Mouse (Mus musculus): ENCODE measurements around the gene Vezf1. TPM values are rescaled to one million over a fixed set of nuclear protein-coding genes. Genes with fewer than 3 reads are reported as not detected.

Gene Vezf1
- polyA plus RNA-seq, 1 experiment from 2014 or later = 23.3 TPM

DNA sequence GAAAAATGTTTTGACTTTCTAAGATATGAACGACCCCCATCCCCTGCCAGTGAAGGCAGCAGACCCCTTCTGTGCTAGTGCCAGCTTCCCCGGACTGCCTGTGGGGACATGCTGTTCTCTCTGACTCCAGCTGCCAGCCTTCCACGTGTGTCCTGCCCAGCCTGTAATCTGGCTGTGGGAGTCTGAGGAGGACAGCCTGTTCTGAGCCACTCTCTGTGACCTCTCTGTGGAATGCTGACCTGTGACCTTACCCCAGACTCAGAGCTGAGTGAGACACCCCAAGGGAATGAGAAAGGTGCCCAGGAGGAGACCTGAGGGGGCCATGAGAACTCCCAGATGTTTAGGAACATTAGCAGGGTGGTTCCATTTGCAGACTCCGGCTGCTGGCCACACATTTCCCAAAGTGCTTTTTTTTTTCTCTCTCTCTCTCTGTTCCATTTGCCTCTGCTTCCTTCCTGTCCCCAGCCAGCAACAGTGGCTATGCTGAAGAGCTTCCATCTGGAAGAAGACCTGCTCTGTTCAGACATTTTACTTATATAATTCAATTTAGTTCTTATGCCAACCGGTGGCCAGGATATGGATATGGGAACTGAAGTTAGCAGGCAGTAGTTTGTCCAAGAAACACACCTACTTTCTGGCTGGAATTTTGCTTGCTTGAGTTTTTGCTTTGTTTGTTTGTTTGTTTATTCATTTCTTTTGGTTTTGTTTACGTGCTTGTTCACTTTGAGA, 45.6 kb downstream of the Vezf1 start:
- peak overlapping the region; percentile 68 for H3K27ac ChIP-seq (ENCODE audit: low read length)
- peak overlapping the region; percentile 15; the same call in 1 of the 2 replicates for H3K9ac ChIP-seq (ENCODE audit: low read depth, low read length)
- H3K4me3 ChIP-seq (ENCODE audit: low read length) = no peak overlapping the region
- 53% methylated on average over 6 of the region's 6 CpGs for WGBS
- no peaks in the 10 kb centered on the region for H3K9me3 ChIP-seq (ENCODE audit: control insufficient read depth, low read length)
- no peaks in the 10 kb centered on the region for H3K27me3 ChIP-seq (replicated peaks; ENCODE audit: control insufficient read depth, insufficient read depth, low read length)
- H3K4me1 ChIP-seq (ENCODE audit: control insufficient read depth, insufficient read depth, low read length) = peaks cover 60% of the 10 kb centered on the region
- no peak overlapping the region for H3K4me2 ChIP-seq (ENCODE audit: low read depth, low read length)
- no peaks in the 10 kb centered on the region for H3K36me3 ChIP-seq (ENCODE audit: control insufficient read depth, insufficient read depth, low read length)
- no peak for ATAC-seq

DNA sequence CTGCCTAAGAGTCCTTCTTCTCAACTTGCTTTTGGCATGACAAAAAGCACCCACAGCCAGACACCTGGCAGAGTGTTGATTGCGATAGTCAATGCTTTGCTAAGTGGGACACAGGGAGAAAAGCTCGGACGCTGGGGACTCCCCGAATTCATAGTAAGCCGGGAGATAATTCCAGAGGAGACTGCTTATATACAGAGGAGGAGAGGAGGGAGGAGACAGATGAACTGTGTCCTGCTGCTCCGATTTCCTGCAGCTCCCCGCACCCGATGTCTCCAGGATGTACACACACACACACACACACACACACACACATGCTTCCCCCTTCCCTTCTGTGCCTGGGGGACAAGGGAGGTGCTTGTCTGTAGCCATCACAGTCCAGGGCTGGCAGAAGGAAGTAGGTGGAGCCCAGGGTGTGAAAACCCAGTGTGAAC, 46.8 kb downstream of the Vezf1 start:
- 27% methylated on average over 8 of the region's 8 CpGs for WGBS
- Histone ChIP-seq H3K27ac (ENCODE audit: low read length) (peak overlapping the region; percentile 70), H3K4me2 (ENCODE audit: low read depth, low read length) (peak overlapping the region; percentile 28), H3K9me3 (ENCODE audit: control insufficient read depth, low read length) (no peaks in the 10 kb centered on the region), H3K27me3 (replicated peaks; ENCODE audit: control insufficient read depth, insufficient read depth, low read length) (no peaks in the 10 kb centered on the region), H3K4me3 (ENCODE audit: low read length) (no peak overlapping the region), H3K4me1 (ENCODE audit: control insufficient read depth, insufficient read depth, low read length) (peaks cover 72% of the 10 kb centered on the region), H3K36me3 (ENCODE audit: control insufficient read depth, insufficient read depth, low read length) (no peaks in the 10 kb centered on the region), H3K9ac (ENCODE audit: low read depth, low read length) (peak overlapping the region; percentile 37; the same call in 1 of the 2 replicates)
- ATAC-seq = peak; percentile 36

DNA sequence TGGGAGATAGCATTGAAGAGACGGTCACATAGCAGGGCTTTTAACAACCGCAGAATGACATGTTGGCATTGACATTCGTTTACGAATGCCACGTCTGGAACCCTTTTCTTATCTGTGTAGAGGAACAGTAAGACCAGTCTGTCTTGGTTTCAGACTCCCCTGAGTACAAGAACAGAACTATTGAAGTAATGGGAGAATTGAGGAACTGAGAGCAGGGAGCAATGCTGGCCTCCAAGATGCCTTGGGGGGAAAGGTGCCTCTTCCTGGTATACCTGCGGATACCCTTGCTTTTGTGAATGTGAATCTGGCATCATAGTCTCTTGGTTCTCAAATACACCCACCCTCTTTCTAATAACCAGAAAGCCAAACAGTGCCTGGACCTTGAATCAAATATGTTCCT, 48.5 kb downstream of the Vezf1 start:
- no peak overlapping the region for H3K4me2 ChIP-seq (ENCODE audit: low read depth, low read length)
- WGBS = 83% methylated on average over 6 of the region's 6 CpGs
- H3K9ac ChIP-seq (ENCODE audit: low read depth, low read length) = no peak overlapping the region
- no peak for ATAC-seq
- H3K27me3 ChIP-seq (replicated peaks; ENCODE audit: control insufficient read depth, insufficient read depth, low read length) = no peaks in the 10 kb centered on the region
- H3K36me3 ChIP-seq (ENCODE audit: control insufficient read depth, insufficient read depth, low read length) = no peaks in the 10 kb centered on the region
- no peaks in the 10 kb centered on the region for H3K9me3 ChIP-seq (ENCODE audit: control insufficient read depth, low read length)
- H3K27ac ChIP-seq (ENCODE audit: low read length) = peak overlapping the region; percentile 75; the same call in 1 of the 2 replicates
- peaks cover 69% of the 10 kb centered on the region for H3K4me1 ChIP-seq (ENCODE audit: control insufficient read depth, insufficient read depth, low read length)
- no peak overlapping the region for H3K4me3 ChIP-seq (ENCODE audit: low read length)

DNA sequence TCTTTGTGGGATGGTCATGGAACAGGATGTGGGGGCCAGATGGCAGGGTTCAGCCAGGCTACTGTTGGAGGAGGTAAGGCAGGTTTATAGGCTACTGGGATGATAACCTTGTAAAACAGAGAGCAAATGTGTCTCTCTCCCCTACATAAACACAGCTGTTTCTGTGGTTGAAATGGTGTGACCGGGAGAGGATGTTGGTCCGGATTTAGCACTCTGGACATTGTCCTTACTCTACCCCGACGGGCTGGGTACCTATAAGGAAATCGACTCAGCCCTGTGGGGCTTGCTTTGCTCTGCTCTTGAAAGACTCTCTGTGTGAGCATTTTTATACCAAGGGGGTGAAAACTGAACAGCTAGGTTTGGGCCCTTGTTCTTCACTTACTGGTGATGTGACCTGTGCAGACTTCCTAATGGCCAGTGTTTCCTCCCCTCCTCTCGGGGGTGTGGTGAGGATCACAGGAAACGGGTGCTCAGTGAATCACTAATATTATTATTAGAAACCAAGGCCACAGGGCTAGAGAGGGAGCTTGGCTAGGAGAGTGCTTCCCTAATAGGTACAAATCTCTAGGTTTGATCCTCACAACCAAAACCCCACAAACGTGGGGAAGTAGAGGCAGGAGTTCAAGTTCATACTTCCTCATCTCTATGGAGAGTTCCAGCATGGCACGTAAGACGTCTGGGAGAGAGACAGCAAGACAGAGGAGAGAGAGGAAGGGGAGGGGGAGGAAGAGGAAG, 49.4 kb downstream of the Vezf1 start:
- Histone ChIP-seq H3K36me3 (ENCODE audit: control insufficient read depth, insufficient read depth, low read length) (no peaks in the 10 kb centered on the region), H3K4me1 (ENCODE audit: control insufficient read depth, insufficient read depth, low read length) (peaks cover 65% of the 10 kb centered on the region), H3K9ac (ENCODE audit: low read depth, low read length) (peak overlapping the region; percentile 2; the same call in 1 of the 2 replicates), H3K27me3 (replicated peaks; ENCODE audit: control insufficient read depth, insufficient read depth, low read length) (no peaks in the 10 kb centered on the region), H3K4me2 (ENCODE audit: low read depth, low read length) (no peak overlapping the region), H3K27ac (ENCODE audit: low read length) (peak overlapping the region; percentile 75), H3K4me3 (ENCODE audit: low read length) (no peak overlapping the region), H3K9me3 (ENCODE audit: control insufficient read depth, low read length) (no peaks in the 10 kb centered on the region)
- WGBS = 33% methylated on average over 10 of the region's 10 CpGs
- no peak for ATAC-seq

DNA sequence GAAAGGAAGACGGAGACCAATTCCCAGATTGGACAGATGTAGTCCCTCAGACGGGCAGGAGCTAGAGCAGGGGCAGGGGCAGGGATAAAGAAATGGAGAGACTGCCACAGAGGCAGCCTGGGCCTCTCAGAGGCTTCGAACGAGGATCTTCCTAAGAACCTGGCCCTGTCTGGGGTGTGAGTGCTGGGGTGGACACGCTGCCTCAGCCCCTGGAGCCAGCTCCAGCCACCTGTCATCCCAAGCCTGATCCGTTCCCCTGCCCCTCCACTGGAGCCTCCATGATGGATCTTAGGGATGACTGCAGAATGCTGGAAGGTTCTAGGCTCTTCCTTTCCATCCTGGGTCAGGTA, 50.0 kb downstream of the Vezf1 start:
- peak overlapping the region; percentile 2; the same call in 1 of the 2 replicates for H3K9ac ChIP-seq (ENCODE audit: low read depth, low read length)
- no peak overlapping the region for H3K4me3 ChIP-seq (ENCODE audit: low read length)
- peaks cover 61% of the 10 kb centered on the region for H3K4me1 ChIP-seq (ENCODE audit: control insufficient read depth, insufficient read depth, low read length)
- H3K27me3 ChIP-seq (replicated peaks; ENCODE audit: control insufficient read depth, insufficient read depth, low read length) = no peaks in the 10 kb centered on the region
- H3K36me3 ChIP-seq (ENCODE audit: control insufficient read depth, insufficient read depth, low read length) = no peaks in the 10 kb centered on the region
- peak overlapping the region; percentile 75 for H3K27ac ChIP-seq (ENCODE audit: low read length)
- 31% methylated on average over 6 of the region's 6 CpGs for WGBS
- no peaks in the 10 kb centered on the region for H3K9me3 ChIP-seq (ENCODE audit: control insufficient read depth, low read length)
- no peak for ATAC-seq
- H3K4me2 ChIP-seq (ENCODE audit: low read depth, low read length) = no peak overlapping the region

DNA sequence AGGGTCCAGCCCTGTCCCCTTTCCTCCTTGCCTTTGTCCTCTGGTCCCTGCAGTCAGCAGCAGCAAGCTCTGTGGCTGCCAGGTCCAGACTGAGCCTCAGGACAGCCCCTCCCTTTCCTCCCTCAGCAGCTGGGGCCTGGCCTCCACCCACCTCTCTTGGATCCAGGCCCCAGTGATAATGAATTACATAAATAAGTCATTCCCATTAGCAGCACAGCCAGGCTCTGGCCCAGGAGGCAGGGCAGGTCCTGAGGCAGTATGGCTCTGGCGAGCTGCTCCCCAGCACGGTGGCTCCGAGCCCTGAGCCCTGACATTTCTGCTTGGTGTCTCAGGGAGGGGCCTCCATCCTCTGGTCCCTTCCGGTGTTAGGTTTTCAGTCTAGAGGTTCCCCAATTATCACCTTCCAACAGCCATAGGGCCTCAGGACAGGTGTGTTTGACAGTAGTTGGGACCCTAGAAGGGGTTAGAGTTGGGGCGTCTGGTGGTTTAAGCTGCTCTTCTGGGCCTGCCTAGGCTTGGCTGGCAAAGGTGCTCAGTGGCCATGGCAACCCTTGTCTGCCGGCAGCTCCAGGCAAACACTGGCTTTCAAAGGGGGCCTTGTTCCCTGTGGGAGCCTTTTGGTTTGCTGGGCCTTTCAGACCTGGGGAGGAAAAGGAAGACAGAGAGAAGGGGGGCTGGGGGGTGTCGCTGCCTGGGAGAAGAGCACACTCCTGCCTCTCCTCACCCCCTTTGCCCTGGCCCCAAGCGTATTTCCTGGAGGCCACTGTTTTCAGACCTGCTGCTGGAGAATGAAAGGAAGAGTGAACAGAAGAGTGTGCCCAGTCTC, 51.0 kb downstream of the Vezf1 start:
- 19% methylated on average over 8 of the region's 8 CpGs for WGBS
- Histone ChIP-seq H3K9ac (ENCODE audit: low read depth, low read length) (peak overlapping the region; percentile 53), H3K4me1 (ENCODE audit: control insufficient read depth, insufficient read depth, low read length) (peaks cover 54% of the 10 kb centered on the region)

DNA sequence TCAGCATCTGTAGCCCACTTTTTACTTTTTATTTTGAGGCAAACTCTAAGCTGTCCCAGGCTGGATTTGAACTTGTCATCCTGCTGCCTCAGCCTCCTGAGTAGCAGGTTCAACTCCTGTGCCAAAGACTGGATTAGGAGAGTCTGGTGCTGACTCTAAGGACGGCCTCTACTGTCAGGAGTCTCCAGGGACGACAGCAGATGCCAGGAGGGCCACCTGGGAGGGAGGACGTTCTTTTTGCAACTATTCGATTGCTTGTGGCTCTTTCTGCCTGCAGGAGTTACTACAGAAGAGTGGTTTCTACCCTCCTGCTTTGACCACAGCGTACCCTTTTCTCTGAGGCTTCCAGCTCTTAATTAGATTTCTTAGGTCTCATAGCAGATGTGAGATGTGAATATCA, 54.5 kb downstream of the Vezf1 start:
- Histone ChIP-seq H3K9ac (ENCODE audit: low read depth, low read length) (no peak overlapping the region), H3K9me3 (ENCODE audit: control insufficient read depth, low read length) (no peaks in the 10 kb centered on the region), H3K4me3 (ENCODE audit: low read length) (no peak overlapping the region), H3K36me3 (ENCODE audit: control insufficient read depth, insufficient read depth, low read length) (no peaks in the 10 kb centered on the region), H3K27ac (ENCODE audit: low read length) (no peak overlapping the region), H3K4me1 (ENCODE audit: control insufficient read depth, insufficient read depth, low read length) (peaks cover 23% of the 10 kb centered on the region), H3K27me3 (replicated peaks; ENCODE audit: control insufficient read depth, insufficient read depth, low read length) (no peaks in the 10 kb centered on the region), H3K4me2 (ENCODE audit: low read depth, low read length) (no peak overlapping the region)
- 73% methylated on average over 5 of the region's 5 CpGs for WGBS
- no peak for ATAC-seq

More for the DNA sequence above, 51.0 kb downstream of the Vezf1 start:
- H3K27me3 ChIP-seq (replicated peaks; ENCODE audit: control insufficient read depth, insufficient read depth, low read length) = no peaks in the 10 kb centered on the region
- H3K9me3 ChIP-seq (ENCODE audit: control insufficient read depth, low read length) = no peaks in the 10 kb centered on the region
- peak overlapping the region; percentile 75 for H3K27ac ChIP-seq (ENCODE audit: low read length)
- peak; percentile 80 for ATAC-seq
- H3K4me2 ChIP-seq (ENCODE audit: low read depth, low read length) = 0 out of 2 replicates have a peak overlapping the region, but pooled peaks have one; percentile 3
- no peak overlapping the region for H3K4me3 ChIP-seq (ENCODE audit: low read length)
- H3K36me3 ChIP-seq (ENCODE audit: control insufficient read depth, insufficient read depth, low read length) = no peaks in the 10 kb centered on the region

DNA sequence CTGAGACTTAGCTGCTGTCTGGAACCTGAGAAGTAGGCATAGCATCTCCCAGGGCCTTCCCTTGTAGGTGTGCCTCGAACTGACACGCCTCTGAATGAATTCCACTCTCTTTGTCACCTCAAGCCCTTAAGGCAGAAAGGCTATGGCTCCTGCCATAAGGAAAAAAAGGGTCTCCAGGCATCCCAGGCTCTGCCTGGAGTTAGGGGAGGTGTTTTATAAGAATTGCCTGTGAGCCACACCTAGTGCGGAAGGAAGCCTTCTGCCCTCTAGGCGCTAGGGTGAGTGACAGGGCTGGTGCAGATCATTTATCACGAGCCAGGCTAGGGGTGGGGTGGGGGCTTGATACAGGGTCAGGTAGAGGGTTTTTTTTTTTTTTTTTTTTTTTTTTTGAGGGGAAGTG, 54.9 kb downstream of the Vezf1 start:
- 73% methylated on average over 5 of the region's 5 CpGs for WGBS
- H3K36me3 ChIP-seq (ENCODE audit: control insufficient read depth, insufficient read depth, low read length) = no peaks in the 10 kb centered on the region
- H3K4me1 ChIP-seq (ENCODE audit: control insufficient read depth, insufficient read depth, low read length) = peaks cover 18% of the 10 kb centered on the region
- no peaks in the 10 kb centered on the region for H3K27me3 ChIP-seq (replicated peaks; ENCODE audit: control insufficient read depth, insufficient read depth, low read length)
- no peak overlapping the region for H3K9ac ChIP-seq (ENCODE audit: low read depth, low read length)
- no peak overlapping the region for H3K4me2 ChIP-seq (ENCODE audit: low read depth, low read length)
- H3K9me3 ChIP-seq (ENCODE audit: control insufficient read depth, low read length) = no peaks in the 10 kb centered on the region
- H3K4me3 ChIP-seq (ENCODE audit: low read length) = no peak overlapping the region
- ATAC-seq = no peak
- H3K27ac ChIP-seq (ENCODE audit: low read length) = no peak overlapping the region

DNA sequence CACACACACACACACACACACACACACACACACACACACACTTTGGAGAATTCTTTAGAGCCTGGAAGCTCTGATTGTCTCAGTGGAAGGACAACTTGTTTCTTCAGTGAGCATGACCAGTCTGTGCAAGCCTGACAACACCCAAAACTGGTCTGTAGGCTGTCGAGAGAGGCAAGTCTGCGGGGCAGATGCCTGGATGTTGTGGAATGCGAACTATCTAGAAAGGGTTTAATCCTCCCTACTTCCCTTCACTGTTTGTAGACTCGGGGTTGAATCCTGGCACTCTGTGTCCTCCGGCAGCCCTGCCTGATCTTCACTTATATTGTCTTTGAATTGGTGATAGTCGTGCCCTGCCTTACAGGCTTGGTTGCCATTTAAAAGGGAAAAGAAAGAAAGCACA, 55.7 kb downstream of the Vezf1 start:
- 24% methylated on average over 6 of the region's 6 CpGs for WGBS
- no peak for ATAC-seq

More for the DNA sequence above, 55.7 kb downstream of the Vezf1 start:
- Histone ChIP-seq H3K27me3 (replicated peaks; ENCODE audit: control insufficient read depth, insufficient read depth, low read length) (no peaks in the 10 kb centered on the region), H3K9me3 (ENCODE audit: control insufficient read depth, low read length) (no peaks in the 10 kb centered on the region), H3K4me2 (ENCODE audit: low read depth, low read length) (no peak overlapping the region), H3K4me3 (ENCODE audit: low read length) (no peak overlapping the region), H3K4me1 (ENCODE audit: control insufficient read depth, insufficient read depth, low read length) (peaks cover 11% of the 10 kb centered on the region), H3K27ac (ENCODE audit: low read length) (no peak overlapping the region), H3K9ac (ENCODE audit: low read depth, low read length) (no peak overlapping the region), H3K36me3 (ENCODE audit: control insufficient read depth, insufficient read depth, low read length) (no peaks in the 10 kb centered on the region)
